Mouse (Mus musculus) stomach, adult 2 months (tissue): Measurements from ENCODE around the gene Zfp677. TPM values are rescaled to one million over a fixed set of nuclear protein-coding genes. Genes with fewer than 3 reads are reported as not detected.

Experiments used
- polyA plus RNA-seq: library from polyadenylated mRNA; depleted of rRNA; stranded (reverse); fragments of >200 nt; gene quantifications from 2 replicates; pipeline ENCODE4 v1.2.3, GENCODE M21; 2012; rRNA removed

Gene Zfp677
- 0.02 TPM in 1 of 2 replicates, not detected in the other for polyA plus RNA-seq

GRCm38 (mm10) chr17:21383391-21384056 is at the start of gene Zfp677:
TSS of gene Zfp677 (plus strand) at chr17:21383748.

DNA sequence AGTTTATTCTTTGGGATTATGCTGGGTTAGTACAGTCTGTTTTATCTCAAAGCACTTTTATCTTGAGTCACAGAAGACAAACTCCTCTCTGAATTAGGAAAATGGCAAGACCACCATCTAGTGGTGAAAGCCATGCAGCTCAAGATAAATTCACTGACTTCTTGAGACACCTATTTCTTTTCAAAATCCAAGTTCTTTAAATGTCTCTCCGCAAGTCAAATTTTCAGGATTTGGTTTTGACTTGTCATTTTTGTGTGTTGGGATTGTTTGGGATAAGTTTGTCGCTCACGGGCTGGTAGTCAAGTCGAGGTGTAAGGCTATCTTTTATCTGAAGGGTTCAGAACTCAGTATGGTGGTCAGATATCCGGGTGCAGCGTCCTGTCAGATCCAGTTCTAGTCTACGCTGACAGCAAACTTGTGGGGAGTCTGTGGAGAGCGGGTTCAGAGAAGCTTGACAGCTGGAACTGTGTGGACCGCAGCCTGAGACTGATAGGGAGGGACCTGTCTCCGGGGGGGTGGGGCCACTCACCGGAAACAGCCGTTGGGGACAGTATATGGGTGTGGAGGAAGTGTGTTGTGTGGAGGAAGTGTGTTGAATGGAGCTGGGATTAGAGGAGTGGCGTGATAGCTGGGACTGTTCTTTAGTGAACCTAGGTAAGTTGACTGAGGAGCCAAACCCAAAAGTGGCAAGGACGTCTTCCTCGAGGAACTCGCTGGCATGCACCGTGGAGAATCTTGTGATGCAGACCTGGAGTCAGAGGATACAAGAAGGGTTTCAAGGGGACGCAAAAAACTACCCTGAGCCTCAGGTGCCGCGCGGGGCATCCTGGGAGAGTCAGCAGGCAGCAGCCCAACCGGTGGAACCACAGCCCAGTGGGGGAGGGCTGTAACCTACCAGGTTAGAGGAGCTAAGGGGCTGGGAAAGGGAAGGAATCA is 39.4 kb downstream of the Zfp677 start, which contains the start of gene Zfp54:
TSS of gene Zfp54 (plus strand) at position 564 of the 936 bp plus-strand sequence.

Other genes with a start within 250 kb of the Zfp677 start
- not detected in 2 replicates for gene Vmn1r234, start 157.7 kb upstream of the Zfp677 start, polyA plus RNA-seq
- gene Vmn1r235, start 127.3 kb upstream of the Zfp677 start, polyA plus RNA-seq, result not detected in 2 replicates
- not detected in 2 replicates for gene Vmn1r236, start 100.8 kb upstream of the Zfp677 start, polyA plus RNA-seq
- not detected in 2 replicates for gene Vmn1r237, start 71.9 kb upstream of the Zfp677 start, polyA plus RNA-seq
- not detected in 2 replicates for gene Zfp54, start 39.5 kb downstream of the Zfp677 start, polyA plus RNA-seq
- gene Zfp51, start 66.6 kb downstream of the Zfp677 start, polyA plus RNA-seq, result 0.02 and 0.10 TPM in 2 replicates
- gene Zfp53, start 105.2 kb downstream of the Zfp677 start, polyA plus RNA-seq, result 0.86 and 0.95 TPM in 2 replicates
- gene Zfp52, start 151.8 kb downstream of the Zfp677 start, polyA plus RNA-seq, result 0.06 TPM in 1 of 2 replicates, not detected in the other
- 0.06 and 0.11 TPM in 2 replicates for gene Zfp948, start 183.3 kb downstream of the Zfp677 start, polyA plus RNA-seq